Mouse (Mus musculus) hindbrain, embryonic 16.5 days (tissue): ENCODE results near the gene Rpap2. TPM values are rescaled to one million over a fixed set of nuclear protein-coding genes. Genes with fewer than 3 reads are reported as not detected.

ENCODE experiments used
- ATAC-seq: fragments of 200-750 bp; cut with Nextera tagmentation; 2 replicates; pipeline ENCODE4 v1.8.0; 2017; ENCODE audit warnings: moderate TSS enrichment, moderate library complexity
- H3K27ac ChIP-seq: fragments of 300-500 bp; sonication (generic); 2 replicates; pipeline ENCODE4 v1.5.1; 2014; ENCODE audit warnings: low read depth, mild to moderate bottlenecking, control low read depth, low read length, moderate library complexity
- H3K27me3 ChIP-seq: fragments of 300-500 bp; sonication (generic); replicated peaks from 2 replicates; pipeline ENCODE4 v1.6.1; 2014; ENCODE audit warnings: low read length; ENCODE audit not compliant: control insufficient read depth, insufficient read depth
- H3K36me3 ChIP-seq: fragments of 300-500 bp; sonication (generic); 2 replicates; pipeline ENCODE4 v1.6.1; 2014; ENCODE audit warnings: mild to moderate bottlenecking, low read length, moderate library complexity, mixed read lengths; ENCODE audit not compliant: control insufficient read depth, insufficient read depth
- H3K4me1 ChIP-seq: fragments of 300-500 bp; sonication (generic); 2 replicates; pipeline ENCODE4 v1.6.1; 2014; ENCODE audit warnings: low read depth, low read length; ENCODE audit not compliant: control insufficient read depth, insufficient read depth
- H3K4me2 ChIP-seq: fragments of 300-500 bp; sonication (generic); 2 replicates; pipeline ENCODE4 v1.6.1; 2014; ENCODE audit warnings: mild to moderate bottlenecking, low read length, control low read depth, moderate library complexity
- H3K4me3 ChIP-seq: fragments of 300-500 bp; sonication (generic); 2 replicates; pipeline ENCODE4 v1.5.1; 2014; ENCODE audit warnings: mild to moderate bottlenecking, low read length, control low read depth, moderate library complexity
- H3K9ac ChIP-seq: fragments of 300-500 bp; sonication (generic); 2 replicates; pipeline ENCODE4 v1.6.1; 2014; ENCODE audit warnings: low read depth, mild to moderate bottlenecking, control low read depth, low read length, moderate library complexity
- H3K9me3 ChIP-seq: fragments of 300-500 bp; sonication (generic); 2 replicates; pipeline ENCODE4 v1.6.1; 2014; ENCODE audit warnings: mild to moderate bottlenecking, low read length, moderate library complexity; ENCODE audit not compliant: control insufficient read depth
- WGBS: fragments of 180-500 bp; shearing (Covaris S2); extraction: QIAGEN DNeasy Blood & Tissue Kit; methylation state at CpG from one replicate; pipeline ENCODE4 v1.1.7; 2014; 5-methylcytosine and 5-hydroxymethylcytosine counted together
- polyA plus RNA-seq: library from polyadenylated mRNA; unstranded; fragments of >200 nt; fragmentation: Nextera tagmentation; extraction: Ambion mirVana; gene quantifications from 2 replicates; pipeline ENCODE4 v1.2.1, GENCODE M21; 2015

The Rpap2 gene
- polyA plus RNA-seq, 1 experiment from 2014 or later, result 23.5 TPM

DNA sequence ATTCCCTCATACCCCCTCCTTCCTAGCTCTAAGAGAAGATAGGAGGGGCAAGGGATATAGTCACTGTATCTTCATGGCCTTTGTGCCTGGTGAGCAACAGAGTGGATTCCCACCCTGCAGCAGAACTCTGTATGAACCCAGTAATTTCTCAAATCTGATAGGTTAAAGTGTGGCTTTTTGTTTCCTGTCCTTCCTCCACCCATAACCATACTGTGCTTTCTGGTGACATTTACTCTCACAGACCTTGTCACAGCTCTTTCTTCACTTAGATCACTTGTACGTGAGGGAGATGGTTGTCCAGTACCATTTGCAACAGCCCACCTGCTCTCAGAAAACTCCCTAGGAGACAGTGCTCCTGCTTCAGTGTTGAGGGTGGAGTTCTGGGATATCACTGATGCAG lies 53.3 kb downstream of the Rpap2 start:
- ATAC-seq, result no peak
- H3K4me1 ChIP-seq, result no peaks in the 10 kb centered on the region
- H3K9me3 ChIP-seq, result no peaks in the 10 kb centered on the region
- H3K4me2 ChIP-seq, result no peak overlapping the region
- H3K9ac ChIP-seq, result no peak overlapping the region
- no peak overlapping the region for H3K4me3 ChIP-seq
- H3K27ac ChIP-seq, result no peak overlapping the region
- WGBS, result 89% methylated on average over 1 of the region's 1 CpGs
- no peaks in the 10 kb centered on the region for H3K27me3 ChIP-seq
- no peaks in the 10 kb centered on the region for H3K36me3 ChIP-seq

DNA sequence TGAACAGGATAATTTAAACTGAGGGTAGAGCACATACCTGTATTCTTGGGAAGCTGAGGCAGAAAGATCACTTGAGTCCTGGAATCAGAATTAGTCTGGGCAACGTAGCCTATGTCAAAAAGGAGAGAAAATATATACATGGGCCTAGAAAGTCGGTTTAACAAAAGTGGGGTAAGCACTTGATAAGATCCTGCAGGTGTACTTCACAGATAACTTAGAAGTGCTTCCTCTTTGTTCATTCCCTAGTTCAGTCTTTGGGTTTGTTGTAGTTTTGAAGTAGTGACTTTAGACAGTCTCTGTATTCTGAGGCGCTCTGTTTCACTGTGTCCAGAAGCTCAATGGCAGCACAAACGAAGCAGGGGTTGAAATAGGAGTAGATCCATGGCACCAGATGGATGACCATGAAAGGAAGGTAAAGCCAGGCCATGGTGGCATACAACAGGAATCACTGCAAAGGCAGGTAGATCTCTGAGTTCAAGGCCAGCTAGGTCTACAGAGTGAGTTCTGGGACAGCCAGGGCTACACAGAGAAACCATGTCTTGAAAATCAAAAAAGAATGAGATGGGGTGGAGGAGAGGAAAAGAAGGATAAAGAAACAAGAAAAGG lies 55.0 kb downstream of the Rpap2 start:
- Histone ChIP-seq H3K36me3 (0 out of 2 replicates have a peak, but pooled peaks cover 2% of the 10 kb centered on the region), H3K4me1 (no peaks in the 10 kb centered on the region), H3K9me3 (no peaks in the 10 kb centered on the region; the same call in 1 of the 2 replicates), H3K4me3 (no peak overlapping the region), H3K27me3 (no peaks in the 10 kb centered on the region), H3K9ac (no peak overlapping the region), H3K4me2 (no peak overlapping the region), H3K27ac (no peak overlapping the region)
- 95% methylated on average over 4 of the region's 4 CpGs for WGBS
- ATAC-seq, result no peak

DNA sequence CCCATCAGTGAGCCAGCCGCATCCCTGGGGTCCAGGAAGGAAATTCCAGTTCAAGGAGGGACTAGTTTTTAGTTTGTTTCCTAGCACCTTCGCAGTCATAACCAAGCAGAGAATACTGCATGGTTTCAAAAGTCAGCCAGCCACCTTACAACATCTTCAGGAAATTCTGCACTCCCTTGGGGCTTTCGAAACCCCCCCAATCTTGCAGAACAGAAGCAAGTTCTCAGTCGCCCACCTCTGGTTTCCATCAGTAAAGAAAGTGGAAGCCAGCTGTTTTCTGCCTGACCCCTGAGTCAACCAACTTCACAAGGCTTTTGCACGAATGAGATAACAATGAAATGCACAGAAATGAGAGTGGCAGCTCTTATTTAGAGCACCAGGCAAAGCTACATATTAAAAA lies 81.2 kb downstream of the Rpap2 start:
- H3K9ac ChIP-seq, result no peak overlapping the region
- 61% methylated on average over 5 of the region's 5 CpGs for WGBS
- H3K4me3 ChIP-seq, result no peak overlapping the region
- ATAC-seq, result no peak
- H3K27me3 ChIP-seq, result no peaks in the 10 kb centered on the region
- no peak overlapping the region for H3K4me2 ChIP-seq
- H3K9me3 ChIP-seq, result no peaks in the 10 kb centered on the region
- no peaks in the 10 kb centered on the region for H3K4me1 ChIP-seq
- no peaks in the 10 kb centered on the region for H3K36me3 ChIP-seq
- H3K27ac ChIP-seq, result no peak overlapping the region

DNA sequence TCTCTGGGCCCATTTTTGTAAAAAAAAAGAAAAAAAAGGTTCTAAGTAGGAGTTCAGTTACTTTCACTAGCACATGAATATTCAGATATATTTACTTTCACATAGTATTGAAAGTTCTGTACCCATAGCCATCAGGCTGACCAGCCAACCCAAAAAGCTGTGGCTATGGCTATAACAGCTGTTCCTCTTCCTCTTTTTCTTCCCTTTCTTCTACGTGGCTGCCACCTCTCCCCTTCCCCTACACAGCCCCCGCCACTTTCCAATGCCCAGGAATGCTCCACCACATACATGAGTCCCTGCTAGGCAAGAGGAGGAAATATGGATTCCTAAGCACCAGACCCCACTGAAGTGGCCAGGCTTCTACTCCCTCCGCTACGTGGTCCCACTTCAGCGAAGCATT lies 84.1 kb downstream of the Rpap2 start:
- Histone ChIP-seq H3K9ac (no peak overlapping the region), H3K27me3 (no peaks in the 10 kb centered on the region), H3K27ac (no peak overlapping the region), H3K4me1 (no peaks in the 10 kb centered on the region), H3K9me3 (no peaks in the 10 kb centered on the region), H3K4me2 (no peak overlapping the region), H3K36me3 (no peaks in the 10 kb centered on the region), H3K4me3 (no peak overlapping the region)
- no peak for ATAC-seq
- 87% methylated on average over 5 of the region's 5 CpGs for WGBS

DNA sequence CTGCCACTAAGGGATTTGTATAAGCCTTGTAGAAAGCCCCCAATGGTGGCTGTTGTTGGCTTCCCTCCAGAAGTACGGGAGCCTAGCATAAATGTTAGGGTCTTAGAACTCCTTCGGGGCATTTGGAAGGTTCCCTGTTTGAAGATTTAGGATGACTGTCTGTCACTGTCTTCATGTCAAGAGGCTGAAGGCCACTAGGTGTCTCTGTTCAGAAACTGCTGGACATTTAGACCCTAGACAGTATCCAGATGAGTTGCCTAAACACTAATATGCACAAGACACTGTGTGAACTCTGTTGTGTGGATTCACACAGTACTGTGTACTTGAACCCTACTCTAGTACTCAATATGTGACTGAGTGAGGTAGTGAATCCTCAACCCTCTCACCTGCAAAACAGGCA lies 87.2 kb downstream of the Rpap2 start:
- H3K4me1 ChIP-seq, result peaks cover 3% of the 10 kb centered on the region; the same call in 1 of the 2 replicates
- no peaks in the 10 kb centered on the region for H3K36me3 ChIP-seq
- H3K27ac ChIP-seq, result no peak overlapping the region
- H3K4me3 ChIP-seq, result no peak overlapping the region
- H3K9ac ChIP-seq, result no peak overlapping the region
- no peak for ATAC-seq
- 0 out of 2 replicates have a peak, but pooled peaks cover 1% of the 10 kb centered on the region for H3K27me3 ChIP-seq
- H3K4me2 ChIP-seq, result no peak overlapping the region
- no peaks in the 10 kb centered on the region for H3K9me3 ChIP-seq
- 78% methylated on average over 2 of the region's 2 CpGs for WGBS

DNA sequence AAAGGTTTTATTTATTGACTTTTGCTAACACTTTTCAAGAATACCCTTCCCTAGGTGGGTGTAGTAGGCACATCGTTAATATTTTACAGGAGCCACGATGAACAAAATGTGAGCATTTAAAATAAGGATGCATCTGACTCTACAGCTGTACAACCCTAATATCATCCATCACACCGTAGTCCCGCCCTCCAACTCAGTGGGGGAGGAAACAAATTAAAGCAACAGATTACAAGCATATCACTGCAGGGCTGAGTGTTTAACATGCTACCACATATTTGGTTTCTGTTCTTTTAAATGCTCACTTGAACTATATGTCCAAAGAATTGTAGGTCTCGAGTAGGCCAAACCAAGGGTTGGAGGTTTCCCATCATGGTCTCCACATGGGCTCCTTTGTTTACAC lies 90.0 kb downstream of the Rpap2 start:
- ATAC-seq, result no peak; the same call in 1 of the 2 replicates
- WGBS, result 94% methylated on average over 5 of the region's 5 CpGs

DNA sequence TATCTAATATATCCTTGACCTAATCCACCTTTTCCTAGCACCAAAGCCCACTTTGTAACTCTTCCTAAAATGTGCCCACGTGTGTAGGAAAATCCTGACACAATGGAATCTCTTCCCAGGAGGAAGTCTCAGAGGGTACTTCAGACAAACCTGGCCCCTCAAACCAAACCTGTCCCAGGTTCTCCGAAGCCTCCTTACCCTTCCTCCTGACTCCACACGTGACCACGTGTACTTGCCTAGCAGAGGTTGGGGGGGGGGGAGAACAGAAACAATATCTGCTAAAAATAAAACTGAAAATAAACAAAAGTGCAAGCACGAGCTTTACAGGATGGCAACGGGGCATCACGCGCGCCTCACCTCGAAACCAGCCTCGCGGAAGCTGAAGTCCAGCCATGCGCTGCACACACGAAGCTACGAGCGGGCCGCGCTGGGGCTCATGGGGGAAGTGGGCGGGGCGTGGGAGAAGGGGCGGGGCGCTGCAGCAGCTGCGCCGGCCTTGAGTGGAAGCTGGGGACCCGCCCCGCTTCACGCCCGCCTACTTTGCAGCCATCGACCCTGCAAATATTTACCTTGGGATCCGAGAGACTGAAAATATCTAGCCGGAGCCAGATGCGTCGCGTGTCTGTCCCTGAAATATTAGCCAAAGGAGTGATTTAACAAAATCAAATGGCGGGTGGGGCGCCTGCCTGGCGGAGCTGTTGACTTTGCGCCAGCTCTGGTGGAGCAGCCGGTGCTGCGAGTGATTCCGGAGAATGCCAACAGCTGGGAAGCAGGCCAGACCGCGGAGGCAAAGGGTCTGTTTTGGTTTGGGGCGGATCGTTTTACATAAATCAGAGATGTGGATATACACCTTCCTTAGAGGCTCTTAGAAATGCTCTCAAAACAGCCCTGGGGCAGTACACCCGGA lies 90.7 kb downstream of the Rpap2 start:
- peaks cover 3% of the 10 kb centered on the region; the same call in 1 of the 2 replicates for H3K27me3 ChIP-seq
- peak overlapping the region; percentile 55 for H3K27ac ChIP-seq
- H3K9me3 ChIP-seq, result no peaks in the 10 kb centered on the region
- no peaks in the 10 kb centered on the region for H3K36me3 ChIP-seq
- peak overlapping the region; percentile 65 for H3K9ac ChIP-seq
- H3K4me2 ChIP-seq, result peak overlapping the region; percentile 85
- H3K4me3 ChIP-seq, result peak overlapping the region; percentile 51
- ATAC-seq, result peak; percentile 98
- WGBS, result 11% methylated on average over 46 of the region's 46 CpGs
- H3K4me1 ChIP-seq, result peaks cover 3% of the 10 kb centered on the region; the same call in 1 of the 2 replicates

More for the DNA sequence above, 90.0 kb downstream of the Rpap2 start:
- peaks cover 3% of the 10 kb centered on the region; the same call in 1 of the 2 replicates for H3K4me1 ChIP-seq
- H3K9me3 ChIP-seq, result no peaks in the 10 kb centered on the region
- no peaks in the 10 kb centered on the region for H3K36me3 ChIP-seq
- peaks cover 3% of the 10 kb centered on the region; the same call in 1 of the 2 replicates for H3K27me3 ChIP-seq
- H3K4me2 ChIP-seq, result peak overlapping the region; percentile 85
- no peak overlapping the region for H3K9ac ChIP-seq
- no peak overlapping the region for H3K4me3 ChIP-seq
- H3K27ac ChIP-seq, result no peak overlapping the region

DNA sequence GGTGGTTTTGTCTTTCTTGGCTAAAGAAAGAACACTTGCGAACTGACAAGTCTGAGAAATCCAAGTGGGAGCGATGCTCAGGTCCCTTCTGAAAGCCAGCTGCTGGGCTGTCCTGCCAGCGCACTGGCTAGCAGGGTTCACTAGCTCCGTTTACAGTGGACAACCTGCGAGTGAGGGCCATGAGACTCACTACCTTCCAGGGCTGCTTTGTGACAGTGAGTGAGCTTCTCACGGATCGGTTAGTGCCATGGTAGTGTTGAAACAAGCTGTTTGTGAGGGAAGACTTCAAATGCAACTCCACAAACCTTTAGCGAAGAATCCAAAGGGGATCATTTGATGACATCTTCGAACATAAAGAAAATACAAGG lies 91.3 kb downstream of the Rpap2 start:
- H3K27me3 ChIP-seq, result peaks cover 3% of the 10 kb centered on the region; the same call in 1 of the 2 replicates
- peak overlapping the region; percentile 65 for H3K9ac ChIP-seq
- H3K4me1 ChIP-seq, result peaks cover 3% of the 10 kb centered on the region; the same call in 1 of the 2 replicates
- H3K36me3 ChIP-seq, result no peaks in the 10 kb centered on the region
- peak overlapping the region; percentile 85 for H3K4me2 ChIP-seq
- peak overlapping the region; percentile 55 for H3K27ac ChIP-seq
- ATAC-seq, result peak; percentile 58
- H3K9me3 ChIP-seq, result no peaks in the 10 kb centered on the region
- H3K4me3 ChIP-seq, result peak overlapping the region; percentile 51
- 22% methylated on average over 9 of the region's 9 CpGs for WGBS

DNA sequence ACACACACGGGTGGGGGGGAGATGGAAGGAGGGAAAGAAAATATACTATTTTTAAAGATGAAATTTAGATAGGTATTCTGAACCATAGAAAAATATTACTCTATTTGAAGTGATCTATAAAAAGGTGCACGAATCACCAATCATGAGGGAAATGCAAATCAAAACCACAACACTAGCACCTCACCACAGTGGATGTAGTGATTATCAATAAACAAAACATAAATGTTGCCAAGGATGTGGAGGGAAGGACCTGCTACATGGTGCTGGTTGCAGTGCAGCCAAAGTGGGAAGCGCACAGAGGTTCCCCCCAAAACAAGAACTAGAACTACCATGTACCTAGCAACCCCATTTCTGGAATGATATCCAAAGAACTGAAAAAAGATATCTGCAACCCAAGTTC lies 97.8 kb downstream of the Rpap2 start:
- H3K27ac ChIP-seq, result no peak overlapping the region
- no peak for ATAC-seq
- H3K9me3 ChIP-seq, result no peaks in the 10 kb centered on the region
- H3K9ac ChIP-seq, result no peak overlapping the region
- H3K4me2 ChIP-seq, result no peak overlapping the region
- H3K4me3 ChIP-seq, result no peak overlapping the region
- H3K27me3 ChIP-seq, result no peaks in the 10 kb centered on the region; the same call in 1 of the 2 replicates
- H3K4me1 ChIP-seq, result no peaks in the 10 kb centered on the region
- WGBS, result 89% methylated on average over 3 of the region's 3 CpGs
- no peaks in the 10 kb centered on the region for H3K36me3 ChIP-seq
